Mouse (Mus musculus): ENCODE results near the gene Rpusd4.

GRCm38 (mm10) chr9:35293465-35293864 is 25.8 kb downstream of the Rpusd4 start:
- TF ChIP-seq POLR2A (IDR thresholded peaks at IDR 0.05; ENCODE audit: borderline replicate concordance, control insufficient read depth, low read depth, low read length): no peak
- TF ChIP-seq CTCF (IDR thresholded peaks at IDR 0.05; ENCODE audit: control insufficient read depth, insufficient read depth, low read length): no peak

All from bone marrow, adult 2 months (tissue).